Mouse (Mus musculus) ES-CJ7 (cell line): ENCODE results near the gene Sdhc.

Source experiments
- DNase-seq: peaks from one replicate; pipeline ENCODE4 v3.0.0; 2011; ENCODE audit warnings: low read depth, low spot score

The Sdhc gene

GRCm38 (mm10) chr1:171149974-171150760 lies at the start of gene Sdhc, which contains the start of gene Mpz:
Sdhc (minus strand) TSS chr1:171150603.
Mpz (plus strand) TSS chr1:171150711.
- DNase-seq: peak; percentile 96

- no peak for DNase-seq
Measured at GRCm38 (mm10) chr1:171199532-171199931, 49.1 kb upstream of the Sdhc start.

GRCm38 (mm10) chr1:171195887-171196397 lies 45.5 kb upstream of the Sdhc start, which contains the start of gene Pcp4l1:
Pcp4l1 (minus strand) TSS chr1:171196268.
- DNase-seq: peak; percentile 91

- no peak for DNase-seq
Measured at GRCm38 (mm10) chr1:171195046-171195822, 44.8 kb upstream of the Sdhc start.

GRCm38 (mm10) chr1:171193911-171194830 lies 43.8 kb upstream of the Sdhc start:
- no peak for DNase-seq

- no peak for DNase-seq
Measured at GRCm38 (mm10) chr1:171193093-171193840, 42.9 kb upstream of the Sdhc start.

- no peak for DNase-seq
Measured at GRCm38 (mm10) chr1:171192283-171192682, 41.9 kb upstream of the Sdhc start.

- no peak for DNase-seq
Measured at GRCm38 (mm10) chr1:171190832-171191231, 40.4 kb upstream of the Sdhc start.

- DNase-seq: peak; percentile 45
Measured at GRCm38 (mm10) chr1:171189476-171190114, 39.2 kb upstream of the Sdhc start.

- DNase-seq: peak; percentile 36
Measured at GRCm38 (mm10) chr1:171189046-171189445, 38.6 kb upstream of the Sdhc start.

GRCm38 (mm10) chr1:171187851-171188700 lies 37.7 kb upstream of the Sdhc start:
- peak; percentile 47 for DNase-seq

GRCm38 (mm10) chr1:171185655-171186054 lies 35.3 kb upstream of the Sdhc start:
- DNase-seq: no peak

GRCm38 (mm10) chr1:171184314-171184713 lies 33.9 kb upstream of the Sdhc start:
- no peak for DNase-seq

- no peak for DNase-seq
Measured at GRCm38 (mm10) chr1:171183620-171184019, 33.2 kb upstream of the Sdhc start.

GRCm38 (mm10) chr1:171183025-171183424 lies 32.6 kb upstream of the Sdhc start:
- DNase-seq: no peak

- no peak for DNase-seq
Measured at GRCm38 (mm10) chr1:171179487-171180171, 29.2 kb upstream of the Sdhc start.

- no peak for DNase-seq
Measured at GRCm38 (mm10) chr1:171172779-171173178, 22.4 kb upstream of the Sdhc start.

- no peak for DNase-seq
Measured at GRCm38 (mm10) chr1:171171138-171171537, 20.7 kb upstream of the Sdhc start.

- no peak for DNase-seq
Measured at GRCm38 (mm10) chr1:171169913-171170312, 19.5 kb upstream of the Sdhc start.
